Mouse (Mus musculus) left cerebral cortex, postnatal 14 days (tissue): ENCODE measurements around the gene Sh3pxd2a. TPM values are rescaled to one million over a fixed set of nuclear protein-coding genes. Genes with fewer than 3 reads are reported as not detected.

Experiments
- DNase-seq, 2 experiments: peaks; one replicate each; pipeline ENCODE4 v3.0.0; 2021 to 2022; ENCODE audit warnings: low spot score in 2 of 2, mixed read lengths in 1 of 2
- intact Hi-C: fragments of 180-260 bp; cut with DNase I; formaldehyde crosslinking; loops from one replicate; pipeline ENCODE4 v1.15.1; 2025
- total RNA-seq, 2 experiments: library from RNA; stranded (reverse); gene quantifications; 2 replicates each; pipeline ENCODE4 v1.2.3; 2021

Gene Sh3pxd2a
- total RNA-seq, 2 experiments from 2014 or later: 30.9 TPM

DNA sequence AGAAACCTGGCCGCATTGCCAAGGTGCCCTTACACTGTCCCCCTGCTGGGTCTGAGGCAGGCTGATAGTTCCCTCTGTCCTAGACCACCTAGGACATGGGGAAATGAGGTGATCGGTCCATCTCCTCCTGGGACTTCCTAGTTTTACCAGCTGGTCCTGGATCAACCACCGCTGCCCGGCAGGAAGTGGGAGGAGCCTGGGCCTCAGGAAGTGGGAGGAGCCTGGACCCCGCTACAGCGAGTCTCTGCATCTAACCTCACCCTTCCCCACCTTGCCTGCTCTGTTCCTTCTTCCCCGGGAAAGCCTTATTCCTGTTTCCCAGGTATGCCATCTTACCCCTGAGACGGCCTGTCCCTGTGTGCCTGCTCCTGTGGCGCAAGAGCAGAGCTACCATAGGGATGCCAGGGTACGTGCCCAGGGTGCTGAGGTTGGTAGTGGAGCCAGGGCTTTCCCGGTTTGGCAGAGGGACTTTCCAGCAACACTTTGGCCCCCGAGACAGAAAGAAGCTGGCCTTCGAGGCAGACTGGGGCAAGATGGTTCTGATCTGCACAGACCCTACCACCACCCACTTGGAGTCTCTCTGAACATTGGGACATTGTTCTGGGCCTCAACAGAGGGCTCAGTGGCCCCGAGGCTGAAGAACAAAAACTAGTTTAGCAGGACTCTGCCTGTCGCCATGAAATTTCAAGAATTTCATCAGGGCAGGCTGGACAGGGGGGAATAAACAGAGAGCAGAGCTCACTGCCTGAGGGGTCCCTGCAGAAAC lies 104.9 kb downstream of the Sh3pxd2a start:
- intact Hi-C loops: loop anchor here (10.0 kb wide), 1 partner anchor 465 kb away; no protein-coding TSS in a partner anchor
- DNase-seq: no peak

GRCm38 (mm10) chr19:47357297-47357696 lies 106.9 kb downstream of the Sh3pxd2a start:
- DNase-seq: no peak
- intact Hi-C loops: loop anchor here (2.0 to 10.0 kb wide), 2 partner anchors 108 to 468 kb away; partner anchors contain the start of gene Sh3pxd2a

GRCm38 (mm10) chr19:47356188-47356857 lies 107.9 kb downstream of the Sh3pxd2a start:
- intact Hi-C loops: loop anchor here (1.0 to 10.0 kb wide), 3 partner anchors 108 to 468 kb away; partner anchors contain the start of gene Sh3pxd2a
- DNase-seq: peak; percentile 88 to 91

- intact Hi-C loops: loop anchor here (10.0 kb wide), 1 partner anchor 470 kb away; no protein-coding TSS in a partner anchor
- no peak for DNase-seq
Measured at GRCm38 (mm10) chr19:47354456-47354855, 109.7 kb downstream of the Sh3pxd2a start.

DNA sequence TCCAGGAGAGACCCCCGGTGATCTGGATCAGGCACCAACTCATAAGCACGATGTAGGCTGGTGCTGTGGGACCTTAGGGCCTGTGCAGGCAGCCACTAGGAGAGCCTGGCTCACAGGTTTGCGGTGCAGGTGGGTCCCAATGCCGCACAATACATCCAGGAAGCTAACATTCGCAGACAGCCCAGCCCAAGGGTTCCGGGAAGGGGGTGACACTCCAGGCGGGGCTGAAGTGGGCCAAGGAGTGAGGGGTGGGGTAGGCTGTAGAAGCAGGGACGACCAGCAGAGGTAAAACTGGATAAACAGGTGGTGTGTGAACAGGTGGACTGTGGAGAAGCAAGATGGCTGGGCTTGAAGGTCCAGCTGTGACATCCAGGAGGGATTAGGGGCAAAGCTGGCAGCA lies 115.2 kb downstream of the Sh3pxd2a start:
- intact Hi-C loops: no loop called here
- no peak for DNase-seq

DNA sequence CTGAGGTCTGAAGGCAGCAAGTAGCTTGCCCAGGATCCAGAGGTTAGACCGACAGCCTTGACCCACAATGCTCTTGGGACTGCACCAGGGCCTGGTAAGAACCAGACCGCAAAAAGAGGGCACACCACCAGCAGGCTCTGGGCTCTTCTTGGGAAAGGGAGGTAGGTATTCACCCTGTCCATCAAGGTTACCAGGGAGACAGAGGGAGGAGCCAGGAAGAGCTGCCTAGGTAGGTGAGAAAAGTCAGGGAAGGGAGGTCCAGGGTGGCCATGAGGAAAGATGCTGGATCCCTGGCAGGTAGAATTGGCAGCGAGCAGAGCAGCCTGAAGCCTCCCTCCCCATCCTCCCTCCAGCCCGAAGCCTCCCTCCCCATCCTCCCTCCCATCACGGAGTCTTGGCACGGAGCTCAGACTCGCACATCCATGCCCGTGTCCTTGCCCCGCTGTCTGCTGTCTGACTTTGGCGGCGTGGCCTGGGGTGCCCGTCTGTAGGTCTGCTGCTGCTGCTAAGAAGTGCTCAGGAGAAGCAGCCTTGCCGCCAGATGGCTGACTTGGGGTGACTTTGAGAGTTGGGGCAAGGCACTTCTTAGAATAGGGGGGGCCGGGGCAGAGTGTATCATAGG lies 115.7 kb downstream of the Sh3pxd2a start:
- intact Hi-C loops: no loop called here

DNA sequence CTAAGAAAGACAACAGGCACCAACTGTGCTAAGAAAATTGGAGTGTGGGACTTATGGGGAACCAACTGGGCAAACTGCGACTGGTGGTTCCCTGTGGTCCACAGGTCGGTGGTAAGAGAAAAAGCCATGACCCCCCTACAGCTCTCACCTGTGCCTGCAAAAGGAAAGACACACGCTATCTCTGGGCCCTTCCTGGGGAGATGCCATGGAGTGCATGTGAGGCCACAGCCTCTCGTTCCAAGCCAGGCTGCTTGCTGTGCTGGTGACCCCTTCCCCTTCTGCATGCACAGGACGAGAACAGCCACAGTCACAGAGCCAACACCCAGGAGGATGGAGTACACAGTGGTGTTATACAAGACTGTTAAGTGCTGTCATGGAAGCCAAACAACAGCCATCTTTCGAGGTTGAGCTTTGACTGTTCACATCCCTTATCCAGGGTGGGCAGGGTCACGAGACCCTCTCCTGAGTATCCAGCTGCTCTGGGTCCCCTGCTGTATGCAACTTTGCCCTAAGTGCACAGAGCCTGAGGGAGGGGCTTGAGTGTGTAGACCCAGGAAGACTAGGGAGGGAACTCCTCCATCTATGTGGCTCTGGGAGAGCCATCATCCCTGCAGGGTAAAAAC lies 117.1 kb downstream of the Sh3pxd2a start:
- intact Hi-C loops: no loop called here
- no peak for DNase-seq

More for the DNA sequence above, 115.7 kb downstream of the Sh3pxd2a start:
- DNase-seq: no peak

DNA sequence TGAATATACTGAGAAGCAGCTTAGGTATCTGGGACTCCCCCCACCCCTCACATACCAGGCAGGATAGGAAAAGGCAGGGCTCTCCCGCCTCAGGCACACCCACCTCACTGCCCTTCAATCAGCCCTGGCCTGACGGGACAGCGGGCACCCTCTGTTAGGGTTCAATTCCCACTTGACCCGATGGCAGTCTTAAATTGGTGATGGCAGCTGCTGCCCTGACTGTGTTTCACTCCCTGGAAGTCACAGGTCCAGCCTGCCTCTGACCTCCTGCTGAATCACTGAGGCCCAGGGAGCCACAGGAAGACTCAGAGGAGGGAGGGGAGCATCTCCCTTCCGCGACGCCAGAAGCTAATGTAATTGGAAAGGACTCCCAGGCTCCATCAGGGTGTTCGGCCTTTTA lies 117.6 kb downstream of the Sh3pxd2a start:
- intact Hi-C loops: no loop called here
- DNase-seq: no peak

- no peak for DNase-seq
- intact Hi-C loops: no loop called here
Measured at GRCm38 (mm10) chr19:47345851-47346568, 118.2 kb downstream of the Sh3pxd2a start.

GRCm38 (mm10) chr19:47343422-47343821 lies 120.8 kb downstream of the Sh3pxd2a start:
- DNase-seq: peak in 1 of 2 experiments; percentile 65

GRCm38 (mm10) chr19:47339165-47339564 lies 125.0 kb downstream of the Sh3pxd2a start:
- intact Hi-C loops: loop anchor here (2.0 kb wide), 1 partner anchor 164 kb away; no protein-coding TSS in a partner anchor
- peak; percentile 77 to 88 for DNase-seq

More at GRCm38 (mm10) chr19:47343422-47343821, 120.8 kb downstream of the Sh3pxd2a start:
- intact Hi-C loops: no loop called here

- intact Hi-C loops: loop anchor here (1.0 to 2.0 kb wide), 2 partner anchors 74 to 164 kb away; no protein-coding TSS in a partner anchor
- DNase-seq: peak in 1 of 2 experiments; percentile 43
Measured at GRCm38 (mm10) chr19:47338396-47339164, 125.6 kb downstream of the Sh3pxd2a start.

DNA sequence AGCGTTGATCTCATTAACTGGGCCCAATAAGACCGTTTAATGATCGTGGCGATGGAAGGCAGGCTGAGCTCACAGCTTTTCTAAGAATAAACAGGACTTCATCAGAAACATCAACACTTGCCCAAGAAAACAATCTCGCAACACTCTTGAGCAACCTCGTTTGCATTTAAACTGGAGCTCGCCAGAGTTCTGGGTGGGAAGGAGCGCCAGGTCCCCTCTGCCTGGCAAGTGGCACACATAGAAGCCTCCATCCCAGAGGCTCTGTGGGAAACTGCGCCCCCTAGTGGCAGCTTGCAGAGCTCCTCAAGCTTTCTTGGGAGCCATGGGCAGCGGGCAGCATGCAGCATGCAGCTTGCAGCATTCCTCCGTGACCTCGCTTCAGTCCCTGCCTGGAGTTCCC lies 126.5 kb downstream of the Sh3pxd2a start:
- peak; percentile 89 to 92 for DNase-seq
- intact Hi-C loops: loop anchor here (1.0 to 2.0 kb wide), 2 partner anchors 73 to 163 kb away; no protein-coding TSS in a partner anchor

GRCm38 (mm10) chr19:47337191-47337590 lies 127.0 kb downstream of the Sh3pxd2a start:
- intact Hi-C loops: no loop called here
- no peak for DNase-seq

DNA sequence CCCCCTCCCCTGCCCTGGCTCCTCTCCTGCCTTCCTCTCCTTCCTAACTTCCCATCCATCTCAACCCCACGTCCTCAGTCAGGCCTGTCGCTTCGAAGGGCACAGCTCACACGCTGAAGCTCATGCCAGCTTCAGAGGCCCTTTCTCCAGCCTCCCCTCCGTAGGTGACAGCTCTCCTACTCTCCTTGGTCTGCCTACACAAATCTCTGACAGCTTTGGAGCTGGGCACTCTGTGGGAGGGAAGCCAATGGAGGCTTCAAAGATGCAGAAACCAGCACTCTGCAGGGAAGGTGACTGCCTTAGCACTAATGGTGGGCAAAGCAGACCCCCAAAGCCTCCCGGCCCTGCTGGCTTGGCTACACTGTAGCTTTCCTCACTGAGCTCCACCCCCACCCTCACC lies 128.9 kb downstream of the Sh3pxd2a start:
- peak in 1 of 2 experiments; percentile 40 for DNase-seq
- intact Hi-C loops: no loop called here

DNA sequence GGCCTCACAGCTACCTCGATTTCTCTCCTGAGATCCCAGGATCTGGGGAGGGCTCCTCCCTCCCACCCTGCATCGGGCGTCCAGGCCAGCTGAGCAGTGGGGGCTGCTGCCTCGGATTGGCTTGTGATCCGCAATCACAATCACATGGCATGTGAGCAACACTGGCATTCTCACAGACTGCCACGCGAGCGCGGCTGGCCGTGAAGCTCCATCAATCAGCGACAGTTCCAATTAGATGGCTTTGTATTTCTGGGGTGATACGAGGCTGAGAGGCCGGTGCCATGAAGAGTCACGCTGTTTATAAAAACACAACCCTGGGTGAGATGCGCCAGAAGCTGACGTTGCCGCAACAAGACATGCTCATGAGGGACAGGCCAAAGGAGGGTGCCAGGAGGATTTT lies 129.5 kb downstream of the Sh3pxd2a start:
- DNase-seq: no peak
- intact Hi-C loops: no loop called here

DNA sequence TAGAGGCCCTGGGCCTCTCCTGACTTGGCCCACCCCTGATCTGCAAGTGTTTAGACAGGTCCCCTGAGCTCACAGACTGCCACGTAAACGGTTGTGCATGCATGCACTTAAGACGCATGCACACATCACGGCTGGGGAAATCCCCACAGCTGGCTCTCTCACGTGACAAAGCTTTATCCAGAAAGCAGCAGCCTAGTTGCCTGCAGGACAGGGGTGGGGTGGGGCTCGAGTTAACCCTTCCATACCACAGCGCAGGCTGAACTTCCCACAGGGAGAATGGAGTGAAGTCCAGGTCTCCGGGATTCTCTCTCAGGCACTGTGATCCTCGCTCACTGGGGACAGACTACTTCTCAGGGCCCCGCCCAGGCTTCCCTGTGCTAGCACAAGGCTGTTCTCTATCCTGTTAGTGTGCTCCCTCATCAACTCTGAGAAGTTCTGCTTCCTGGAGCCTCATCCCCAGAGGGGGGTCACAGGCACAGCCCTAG lies 133.4 kb downstream of the Sh3pxd2a start:
- no peak for DNase-seq
- intact Hi-C loops: no loop called here

DNA sequence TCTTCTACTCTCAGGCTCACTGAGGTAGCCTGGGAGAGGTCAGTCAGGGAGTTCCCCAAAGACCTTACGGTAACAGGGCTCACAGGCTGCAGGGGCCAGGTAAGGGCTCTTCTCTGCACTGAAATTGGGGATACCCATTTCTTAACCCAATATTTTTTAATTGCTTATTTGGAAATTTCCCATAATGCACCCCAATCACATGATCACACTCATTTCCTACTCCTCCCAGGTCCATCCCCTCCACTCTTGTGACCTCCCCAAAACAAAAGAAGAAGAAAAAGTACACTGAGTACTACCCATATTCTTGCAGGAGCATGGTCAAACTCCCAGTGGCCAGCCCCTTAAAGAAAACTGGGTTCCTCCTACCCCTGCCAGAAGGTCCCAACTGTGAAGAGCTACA lies 135.1 kb downstream of the Sh3pxd2a start:
- no peak for DNase-seq
- intact Hi-C loops: no loop called here
